Mouse (Mus musculus) kidney, adult 8-10 months (tissue): ENCODE measurements around the gene Gm10135.
"Not testable (repeated sequence)": the region's sequence is repeated elsewhere in the genome, so short reads cannot be mapped to it uniquely, and the experiment has no call there.

Experiments
- DNase-seq, 2 experiments: peaks; one replicate each; pipeline ENCODE4 v3.0.0; 2022

The Gm10135 gene

DNA sequence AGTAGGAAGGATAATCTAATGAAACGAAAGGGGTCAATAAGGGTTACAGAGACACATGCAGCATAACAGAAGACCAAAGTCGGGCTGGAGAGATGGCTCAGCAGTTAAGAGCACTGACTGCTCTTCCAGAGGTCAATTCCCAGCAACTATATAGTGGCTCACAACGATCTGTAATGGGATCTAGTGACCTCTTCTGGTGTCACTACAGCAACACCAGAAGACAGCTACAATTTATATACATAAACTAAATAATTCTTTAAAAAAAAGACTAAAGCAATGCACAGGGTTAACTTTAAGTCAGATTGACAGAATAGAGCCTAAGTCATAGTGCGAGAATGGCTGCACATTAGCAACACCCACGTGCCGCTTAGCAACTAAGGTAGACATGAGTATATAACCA is 14.4 kb downstream of the Gm10135 start:
- no peak for DNase-seq

GRCm38 (mm10) chr5:72957281-72957680 is 17.2 kb downstream of the Gm10135 start:
- no peak for DNase-seq

DNA sequence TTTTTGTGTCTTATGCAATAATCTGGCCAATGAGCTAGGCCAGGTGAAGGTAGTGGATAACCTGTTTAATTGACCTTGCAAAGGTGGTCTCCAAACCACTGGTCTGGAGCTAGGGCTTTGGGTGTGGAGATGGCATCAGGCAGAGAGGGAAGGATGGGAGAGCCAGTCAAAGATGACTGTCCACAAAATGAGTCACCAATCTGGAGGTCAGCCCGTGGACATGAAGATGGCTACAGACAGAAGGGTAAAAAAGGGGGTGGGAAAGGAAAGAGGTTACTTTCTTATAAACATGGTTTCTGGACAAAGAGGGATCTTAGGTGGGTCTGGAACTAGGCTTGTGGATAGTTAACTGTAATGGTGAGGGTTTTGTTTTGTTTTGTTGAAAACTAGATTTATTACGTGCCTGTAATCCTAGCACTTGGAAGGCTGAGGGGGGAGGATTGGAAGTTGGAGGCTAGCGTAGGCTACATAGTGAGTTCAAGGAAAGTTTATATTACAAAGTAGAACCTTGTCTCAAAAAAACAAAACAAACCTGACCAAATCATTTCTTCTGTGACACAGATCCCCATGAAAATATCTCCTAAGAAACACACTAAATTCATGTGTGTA is 20.4 kb downstream of the Gm10135 start:
- DNase-seq: no peak

GRCm38 (mm10) chr5:72950252-72950651 is 24.2 kb downstream of the Gm10135 start:
- no peak for DNase-seq

DNA sequence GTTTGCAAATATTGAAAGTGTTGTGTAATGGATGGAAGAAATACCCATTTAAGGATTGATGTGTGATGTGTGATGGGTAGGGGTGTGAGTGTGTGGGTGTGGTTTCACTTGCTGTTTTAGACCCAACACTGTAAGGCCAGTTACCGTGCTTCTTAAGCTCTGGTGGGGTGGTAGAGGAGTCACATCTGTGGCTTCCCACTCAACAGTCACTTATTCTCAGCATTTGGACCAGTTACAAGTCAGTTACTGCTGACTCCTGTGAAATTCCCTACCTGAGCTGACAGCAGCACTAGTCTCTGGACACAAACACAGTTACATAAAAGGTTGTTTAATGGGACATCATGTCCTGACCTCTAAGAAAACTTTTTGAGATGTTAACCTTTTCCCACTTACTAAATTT is 26.4 kb downstream of the Gm10135 start:
- DNase-seq: peak; percentile 53 to 76

DNA sequence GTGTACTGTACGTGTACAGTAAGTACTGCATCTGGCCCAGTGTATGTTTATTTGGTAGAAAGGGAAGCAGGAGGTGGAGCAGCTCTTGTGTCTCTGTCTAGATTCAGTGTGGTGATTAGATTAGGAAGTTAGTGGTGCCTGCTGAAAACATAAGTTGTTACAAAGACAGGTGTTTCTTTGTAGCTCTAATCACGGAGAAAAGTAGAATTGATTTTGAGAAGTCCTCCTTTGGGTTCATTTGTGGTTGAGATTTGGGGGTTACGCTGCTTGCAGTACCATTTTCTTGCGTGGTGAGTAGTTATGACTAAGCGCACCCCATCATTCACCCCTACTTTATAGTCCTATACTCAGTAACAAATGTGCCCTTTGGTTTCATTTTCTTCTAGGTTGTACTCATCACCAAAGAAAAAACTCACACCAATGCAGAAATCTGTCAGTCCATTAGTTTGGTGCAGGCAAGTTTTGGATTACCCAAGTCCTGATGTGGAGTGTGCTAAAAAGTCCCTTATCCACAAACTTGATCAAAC is 33.5 kb downstream of the Gm10135 start:
- DNase-seq: no peak

GRCm38 (mm10) chr5:72939311-72939710 is 35.2 kb downstream of the Gm10135 start:
- DNase-seq: no peak

DNA sequence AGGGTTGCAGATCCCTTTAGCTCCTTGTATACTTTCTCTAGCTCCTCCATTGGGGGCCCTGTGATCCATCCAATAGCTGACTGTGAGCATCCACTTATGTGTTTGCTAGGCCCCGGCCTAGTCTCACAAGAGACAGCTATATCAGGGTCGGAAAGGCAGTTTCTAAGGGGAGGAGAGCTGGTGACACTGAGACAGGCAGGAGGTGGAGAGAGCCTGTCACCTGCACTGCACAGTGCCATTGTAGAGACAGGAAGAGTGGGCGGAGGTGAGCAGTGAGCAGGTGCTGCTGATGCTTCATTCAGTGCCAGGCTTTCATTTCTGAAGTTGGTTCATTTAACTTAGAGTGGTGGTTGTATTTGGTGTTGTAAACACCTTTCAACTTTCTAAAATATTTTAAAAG is 36.1 kb downstream of the Gm10135 start:
- DNase-seq: not testable (repeated sequence)

DNA sequence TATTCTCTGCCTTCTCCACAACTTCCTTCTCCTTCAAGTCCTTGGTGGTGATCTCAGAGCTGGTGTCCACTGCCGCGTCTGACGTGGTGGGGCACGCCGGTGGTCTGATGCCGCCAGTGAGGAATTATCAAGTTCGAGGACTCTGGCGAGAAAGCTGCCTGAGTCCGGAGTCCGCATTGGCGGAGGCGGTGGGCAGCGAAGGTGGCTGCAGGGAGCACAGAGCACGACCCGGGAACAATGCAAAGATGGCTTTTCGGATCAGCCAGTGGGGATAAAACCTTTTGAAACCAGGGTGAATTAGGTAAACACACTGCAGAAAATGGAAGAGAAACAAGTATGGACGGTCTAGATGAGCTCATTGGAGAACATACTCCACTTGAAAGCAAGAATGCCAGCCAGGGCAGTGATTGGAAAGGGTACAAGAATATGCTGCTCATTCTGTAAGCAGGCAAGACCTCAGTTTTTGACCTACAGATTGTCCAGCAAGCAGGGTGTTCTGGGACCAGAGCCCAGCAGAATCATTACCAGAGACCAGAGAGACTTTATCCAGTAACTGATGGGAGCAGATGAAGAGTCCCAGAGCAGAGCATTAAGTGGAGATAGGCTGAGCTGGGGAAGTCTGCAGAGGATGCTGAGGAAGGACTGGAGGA is 41.4 kb downstream of the Gm10135 start:
- no peak for DNase-seq

DNA sequence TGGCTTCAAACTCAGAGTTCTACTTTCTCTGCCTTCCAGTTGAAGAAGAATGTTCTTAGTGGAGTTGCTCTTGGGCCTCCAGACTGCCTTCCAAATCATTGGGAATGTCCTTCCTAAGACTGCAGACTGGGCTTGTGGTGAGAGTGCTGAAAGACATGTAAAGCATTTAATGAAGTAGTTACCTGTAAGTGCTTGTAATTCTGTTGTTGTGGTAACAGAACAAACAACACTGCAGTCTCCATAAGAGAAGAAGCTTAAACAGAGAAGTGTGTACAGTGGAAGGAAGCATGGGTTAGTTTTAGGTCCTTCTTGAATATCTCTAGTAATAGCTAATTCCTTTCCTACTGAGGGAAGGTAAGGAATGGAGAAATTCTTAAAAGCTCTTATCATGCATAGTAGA is 47.4 kb downstream of the Gm10135 start:
- no peak for DNase-seq

DNA sequence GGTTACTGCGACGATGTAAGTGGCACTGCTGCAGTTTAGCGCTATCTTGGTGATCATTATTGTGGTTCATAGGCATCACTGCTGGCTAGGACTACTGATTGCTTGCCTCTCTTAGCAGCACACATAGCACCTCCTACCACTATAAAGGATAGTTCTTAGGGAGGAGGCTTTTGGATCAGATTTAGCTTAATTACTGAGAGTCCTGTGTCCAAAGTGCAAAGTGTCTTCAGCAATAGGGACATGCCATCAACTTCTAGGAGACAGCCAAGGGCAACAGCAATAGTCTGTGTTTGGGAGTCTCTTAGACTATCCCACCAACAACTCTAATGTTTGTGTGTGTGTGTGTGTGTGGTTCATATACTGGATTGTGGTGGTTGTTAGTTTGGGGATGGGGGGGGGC is 51.7 kb downstream of the Gm10135 start:
- DNase-seq: peak in 1 of 2 experiments; percentile 29

DNA sequence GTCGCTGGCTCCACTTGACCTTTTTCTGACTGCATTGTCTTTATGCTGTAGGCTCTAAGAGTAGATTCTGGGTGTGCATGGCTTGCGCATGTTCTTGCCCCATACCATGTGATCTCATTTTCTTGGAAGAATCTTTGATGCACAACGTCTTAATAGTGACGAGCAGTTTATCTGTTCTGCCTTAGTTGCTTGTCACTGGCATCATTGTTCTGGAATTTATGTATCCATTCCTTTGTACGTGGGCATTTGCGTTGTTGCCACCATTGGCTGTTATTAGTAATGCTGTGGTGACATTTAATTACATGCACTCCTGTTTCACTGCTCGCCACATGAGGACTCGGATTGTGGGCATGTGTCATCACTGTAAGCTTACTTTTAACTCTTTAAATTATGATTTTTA is 53.3 kb downstream of the Gm10135 start:
- no peak for DNase-seq

GRCm38 (mm10) chr5:72920416-72920815 is 54.1 kb downstream of the Gm10135 start:
- no peak for DNase-seq

GRCm38 (mm10) chr5:72916851-72917250 is 57.7 kb downstream of the Gm10135 start:
- DNase-seq: no peak

GRCm38 (mm10) chr5:72916048-72916447 is 58.5 kb downstream of the Gm10135 start:
- no peak for DNase-seq
